Mouse (Mus musculus): Measurements from ENCODE around the gene Dio2.

Dio2 gene

DNA sequence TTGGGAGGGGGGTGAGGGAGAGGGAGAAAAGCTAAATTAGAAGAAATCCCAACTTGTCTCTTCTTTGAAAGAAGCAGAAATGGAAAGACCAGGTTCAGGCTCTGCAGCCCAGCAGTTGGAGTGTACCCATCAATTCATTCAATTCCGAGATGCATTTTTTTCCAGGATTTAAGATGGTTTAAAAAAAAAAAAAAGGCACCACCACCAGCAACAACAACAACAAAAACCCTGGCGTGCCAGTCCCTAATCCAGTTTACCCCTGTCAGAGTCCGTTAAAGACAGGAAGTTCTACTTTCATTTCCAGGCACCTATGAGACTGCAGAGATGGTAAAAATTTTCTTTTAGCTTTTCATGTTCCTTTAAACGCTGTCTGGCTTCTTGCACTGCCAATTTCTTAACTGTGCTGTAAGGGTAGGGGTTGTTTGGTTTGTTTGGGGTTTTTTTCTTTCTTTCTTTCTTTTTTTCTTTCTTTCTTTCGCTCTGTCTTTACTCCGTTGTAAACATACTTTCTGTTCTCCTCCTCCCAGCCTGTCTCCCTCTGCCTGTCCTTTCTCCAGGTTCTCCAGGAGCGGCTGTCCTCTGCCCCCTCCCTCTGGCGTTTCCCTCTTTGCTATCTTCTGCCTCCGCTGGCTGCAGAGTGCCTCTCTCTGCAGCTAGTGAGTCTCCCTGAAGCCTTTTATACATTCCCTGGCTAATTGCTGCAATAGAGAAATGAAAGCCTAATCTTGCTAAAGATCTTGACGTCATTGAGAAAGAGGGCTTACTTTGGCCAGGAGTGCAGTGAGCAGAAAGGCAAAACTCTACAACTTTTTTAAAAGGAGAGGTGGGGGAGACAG lies at the start of gene Dio2:
Gene Dio2, minus strand, starts transcription at position 51 of the 836 bp plus-strand sequence.
- DNase-seq = peak; percentile 31

DNA sequence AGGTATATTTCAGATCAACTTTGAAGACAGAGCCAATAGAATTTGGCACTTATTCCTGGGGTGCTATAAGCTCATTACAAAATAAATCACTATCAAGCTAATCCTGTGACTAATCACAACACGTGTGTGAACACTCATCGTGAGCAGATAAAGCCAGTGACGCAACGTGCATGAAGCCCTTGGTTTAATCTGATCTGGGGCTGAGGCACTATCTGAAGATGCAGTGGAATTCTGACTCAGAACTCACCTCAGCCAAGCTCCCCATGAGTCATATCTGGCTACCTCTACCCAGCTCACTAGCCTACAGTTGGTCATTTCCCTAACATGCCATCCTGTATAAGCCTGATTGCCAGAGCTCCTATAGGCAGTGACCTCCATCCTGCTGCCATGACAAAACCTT lies 43.2 kb upstream of the Dio2 start:
- DNase-seq = no peak

DNA sequence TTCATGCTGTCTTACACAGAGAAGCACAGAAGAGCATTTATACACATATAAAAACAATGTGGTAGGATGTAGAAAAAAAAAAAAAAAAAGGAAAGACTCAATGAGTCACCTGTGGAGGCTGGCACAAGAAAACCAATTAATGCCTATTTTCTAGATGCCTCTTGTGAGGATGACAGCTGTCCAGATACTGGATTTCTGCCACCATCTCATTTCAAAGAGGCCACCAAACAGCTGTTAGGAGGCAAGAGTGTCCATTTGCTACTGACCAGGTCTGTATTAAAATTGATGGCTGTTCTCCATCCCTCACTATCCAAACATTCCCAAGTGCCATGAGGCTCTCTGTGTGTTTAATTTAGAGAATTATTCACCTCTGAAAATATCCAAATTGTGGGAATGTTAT lies 6.5 kb upstream of the Dio2 start:
- DNase-seq = no peak

DNA sequence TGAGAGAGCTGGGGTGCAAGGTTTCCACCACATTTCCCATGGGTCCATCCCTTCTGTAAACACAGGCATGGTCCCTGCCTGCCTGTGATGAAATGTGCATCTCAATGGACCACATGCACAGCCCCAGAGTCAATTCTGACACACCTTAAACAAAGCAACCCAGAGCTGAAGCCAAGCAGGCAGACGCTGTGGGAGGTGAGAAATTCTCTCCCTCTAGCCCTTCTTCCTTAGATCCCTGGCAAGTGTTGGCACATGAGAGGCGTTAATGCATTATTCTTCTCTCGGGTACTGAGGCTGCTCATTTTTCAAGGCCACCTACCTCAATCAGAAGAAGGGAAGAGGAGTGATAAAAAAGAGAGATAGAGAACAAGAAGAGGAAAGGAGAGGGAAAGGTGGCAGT lies 5.4 kb upstream of the Dio2 start:
- no peak for DNase-seq

DNA sequence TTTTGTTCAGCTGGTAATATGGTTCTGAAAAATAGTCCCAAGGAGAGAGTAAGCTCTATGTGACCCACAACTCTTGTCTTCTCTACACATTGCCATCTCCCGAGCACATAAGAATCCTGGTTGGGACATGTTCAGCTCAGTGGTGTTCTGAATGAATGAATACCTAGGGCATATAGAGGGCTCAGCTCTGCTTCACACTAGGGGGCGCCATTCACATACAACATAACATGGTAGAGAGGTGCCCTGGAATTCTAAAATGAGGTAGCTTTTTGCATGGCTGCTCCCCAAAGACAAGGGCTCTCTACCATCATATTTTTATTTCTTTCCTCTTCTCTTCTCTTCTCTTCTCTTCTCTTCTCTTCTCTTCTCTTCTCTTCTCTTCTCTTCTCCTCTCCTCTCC lies 2.2 kb upstream of the Dio2 start:
- peak; percentile 73 for DNase-seq

DNA sequence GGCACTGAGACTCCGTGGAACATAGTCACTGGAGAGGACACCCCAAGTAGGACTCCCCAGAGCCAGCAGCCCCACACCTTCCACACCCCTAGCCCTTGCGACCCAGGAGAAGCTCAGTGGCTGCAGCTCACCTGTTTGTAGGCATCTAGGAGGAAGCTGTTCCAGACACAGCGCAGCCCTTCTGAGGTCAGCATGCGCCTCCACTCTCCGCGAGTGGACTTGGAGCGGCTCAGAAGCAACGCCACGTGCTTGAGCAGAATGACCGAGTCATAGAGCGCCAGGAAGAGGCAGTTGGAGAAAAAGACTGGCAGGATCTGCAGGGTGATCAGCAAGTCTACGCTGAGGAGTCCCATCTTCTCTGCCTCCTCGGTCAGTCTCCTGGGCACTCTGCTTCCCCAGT lies 306 bp downstream of the Dio2 start:
- peak; percentile 11 for DNase-seq

DNA sequence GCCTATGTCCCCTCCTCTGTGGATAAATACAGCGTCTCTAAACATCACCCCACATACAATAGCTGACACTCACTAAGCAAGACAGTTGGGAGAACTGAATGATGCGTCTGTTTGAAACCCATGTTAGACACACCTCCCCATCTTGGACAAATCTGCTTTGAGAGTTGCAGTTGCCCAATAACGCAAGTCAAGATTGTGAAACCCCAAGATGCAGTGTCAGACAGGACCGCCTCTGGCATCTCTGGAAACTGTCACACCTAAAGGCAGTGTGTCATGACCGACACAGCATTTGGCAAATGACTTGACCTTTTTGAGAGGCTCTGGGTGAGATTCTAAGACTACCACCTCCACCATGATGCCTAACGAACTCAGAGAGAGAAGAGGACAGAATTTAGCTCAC lies 2.8 kb downstream of the Dio2 start:
- DNase-seq = no peak

DNA sequence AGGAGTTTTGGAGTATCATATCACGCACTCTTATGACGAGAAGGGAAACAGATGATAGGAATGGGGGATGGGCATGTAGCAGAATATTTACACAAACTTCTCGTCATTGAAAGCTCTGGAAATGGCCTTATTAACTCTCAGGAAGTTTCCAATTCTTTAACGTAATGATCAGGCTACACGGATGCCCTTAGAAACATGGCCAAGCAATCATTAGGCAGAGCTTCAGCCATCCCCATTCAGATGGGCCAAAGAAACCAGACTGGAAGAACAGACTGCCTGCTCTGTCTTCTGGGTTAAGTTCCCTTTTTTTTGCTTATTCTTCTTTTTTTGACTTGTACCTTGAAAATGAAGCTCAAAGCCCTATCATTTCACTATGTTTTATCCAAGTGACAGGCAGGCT lies 3.7 kb downstream of the Dio2 start:
- no peak for DNase-seq

DNA sequence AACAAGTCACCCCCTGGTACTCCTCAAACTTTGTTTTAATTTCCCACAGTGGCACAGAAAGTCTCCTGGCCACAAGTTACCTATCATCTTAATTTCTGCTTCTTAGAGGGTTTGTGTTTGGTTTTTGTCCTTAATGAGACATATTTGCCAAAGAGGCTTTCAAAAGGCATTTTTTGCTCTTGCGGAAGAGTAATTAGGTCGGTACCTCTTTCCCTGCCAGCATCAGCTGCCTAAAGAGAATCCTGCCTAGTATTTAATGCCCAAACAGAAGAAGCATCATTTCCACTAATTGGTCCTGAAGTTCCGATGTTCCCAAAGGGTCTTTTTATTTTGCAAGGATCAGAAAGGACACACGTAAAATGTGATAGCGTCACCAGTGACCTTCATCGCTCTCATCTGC lies 4.5 kb downstream of the Dio2 start:
- DNase-seq = no peak

DNA sequence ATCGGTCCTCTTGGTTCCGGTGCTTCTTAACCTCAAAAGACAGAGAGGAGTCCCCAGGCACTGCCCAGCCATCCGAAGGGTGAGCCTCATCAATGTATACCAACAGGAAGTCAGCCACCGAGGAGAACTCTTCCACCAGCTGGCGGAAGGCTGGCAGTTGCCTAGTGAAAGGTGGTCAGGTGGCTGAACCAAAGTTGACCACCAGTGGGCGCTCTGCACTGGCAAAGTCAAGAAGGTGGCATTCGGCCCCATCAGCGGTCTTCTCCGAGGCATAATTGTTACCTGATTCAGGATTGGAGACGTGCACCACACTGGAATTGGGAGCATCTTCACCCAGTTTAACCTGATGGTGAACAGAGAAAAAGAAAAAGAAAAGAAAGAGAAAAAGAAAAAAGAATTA lies 8.6 kb downstream of the Dio2 start:
- peak; percentile 77 for DNase-seq

DNA sequence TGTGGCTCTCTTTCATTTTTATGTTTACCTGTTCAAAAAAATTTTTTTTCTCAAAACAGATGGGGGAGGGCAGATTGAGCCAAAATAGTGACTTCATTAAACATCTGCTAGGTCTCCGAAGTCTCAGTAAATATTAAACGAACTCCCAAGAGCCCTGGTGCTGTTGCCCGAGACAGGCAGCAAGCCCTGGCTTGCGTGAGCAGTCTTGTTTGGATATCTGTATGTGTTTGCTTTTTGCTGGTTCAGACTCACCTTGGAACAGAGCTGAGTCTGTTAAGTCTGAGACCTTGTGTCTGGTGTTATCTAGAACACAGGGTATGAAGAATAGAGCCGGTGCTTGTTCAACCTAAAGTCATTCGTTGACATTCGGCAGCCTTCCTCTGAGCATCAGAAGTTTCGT lies 13.1 kb downstream of the Dio2 start:
- DNase-seq = no peak

DNA sequence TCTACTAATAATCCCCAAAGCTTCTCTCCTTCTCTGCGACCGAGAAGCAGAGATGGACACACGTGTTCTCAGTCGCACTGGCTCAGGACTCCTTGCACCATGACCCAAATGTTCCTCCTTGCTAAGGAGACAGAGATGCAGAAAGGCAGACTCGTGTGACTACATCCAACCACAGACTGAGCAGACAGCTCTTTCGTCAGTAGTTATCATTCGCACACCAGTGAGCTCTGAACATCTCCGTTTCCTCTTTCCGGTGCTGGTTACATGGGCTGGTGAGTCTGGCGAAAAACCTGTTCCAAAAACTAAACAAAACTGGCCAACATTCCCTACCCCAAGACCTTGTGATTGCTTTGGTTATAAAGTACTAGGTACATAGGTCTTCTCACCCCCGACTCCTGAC lies 13.6 kb downstream of the Dio2 start:
- no peak for DNase-seq

DNA sequence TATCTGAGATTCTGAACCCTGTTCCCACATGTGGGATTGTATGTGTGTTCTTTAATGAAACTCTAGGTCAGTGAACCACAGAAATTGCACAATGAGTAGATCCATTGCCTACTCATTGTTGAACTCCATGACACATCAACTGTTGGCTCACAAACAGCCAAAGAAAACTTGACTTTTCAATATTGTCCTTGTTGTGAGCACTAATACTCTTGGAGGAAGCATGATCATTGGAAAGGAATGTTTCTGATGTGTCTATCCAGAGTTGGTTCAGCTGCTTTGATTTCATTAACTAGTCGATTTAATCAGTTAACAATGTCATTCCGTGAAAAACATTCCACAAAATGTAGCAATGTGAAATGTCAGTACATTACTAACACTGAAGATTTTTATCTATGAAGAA lies 44.1 kb downstream of the Dio2 start:
- no peak for DNase-seq
